Comparison of ENCODE assay signal across 29 mouse cellular contexts in the genomic region with DNA sequence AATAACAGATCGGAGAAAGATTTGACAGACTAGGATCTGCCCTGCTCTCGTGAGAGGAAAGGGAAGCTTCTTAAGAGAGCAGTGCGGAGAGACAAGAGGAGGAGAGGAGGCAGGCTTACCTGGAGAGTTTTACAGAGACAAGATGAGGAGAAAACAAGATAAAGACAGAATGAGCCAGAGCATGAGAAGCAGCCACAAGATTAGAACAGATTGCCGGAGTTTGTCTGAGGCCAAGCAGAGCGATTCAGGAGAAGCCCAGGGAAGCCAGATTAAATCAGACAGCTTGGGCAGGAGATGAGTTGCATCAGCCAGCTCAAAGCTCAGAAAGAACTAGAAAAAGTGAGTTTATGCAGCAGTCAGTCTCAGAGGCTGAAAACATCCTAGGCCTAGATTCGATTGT. TPM values are rescaled to one million over a fixed set of nuclear protein-coding genes. Genes with fewer than 3 reads are reported as not detected.
"Had no signal": no experiment of that assay in that cellular context is flagged by ENCODE, and none has a peak within 500 bp of the region (broad histone marks: within the 10 kb centered on the region; RNA-seq: fewer than 3 reads in every experiment).

No protein-coding gene starts in this region.

- H3K9ac ChIP-seq: heart, embryonic 12.5 days; heart, embryonic 13.5 days; heart, embryonic 15.5 days; hindbrain, embryonic 12.5 days; hindbrain, embryonic 13.5 days; hindbrain, embryonic 14.5 days; hindbrain, embryonic 15.5 days; intestine, embryonic 15.5 days; kidney, embryonic 15.5 days had no signal

- DNase-seq: heart, postnatal 10 days; heart, postnatal 36 days; heart, postnatal 4 days; kidney, adult 11 months; kidney, adult 18-20 months; kidney, adult 9 months; kidney, postnatal 10 days; kidney, postnatal 14 days; kidney, postnatal 4 days; layer of hippocampus, adult 9-11 months; layer of hippocampus, postnatal 36 days had no signal

- H3K27ac ChIP-seq: heart, embryonic 13.5 days; heart, embryonic 15.5 days; hindbrain, embryonic 10.5 days; hindbrain, embryonic 12.5 days; hindbrain, embryonic 13.5 days; hindbrain, embryonic 14.5 days; hindbrain, embryonic 15.5 days; hindbrain, postnatal 0 days; intestine, embryonic 15.5 days; kidney, embryonic 15.5 days; kidney, postnatal 0 days; left cerebral cortex, adult 2 months had no signal

- H3K9me3 ChIP-seq: heart, embryonic 12.5 days; heart, embryonic 13.5 days; heart, embryonic 15.5 days; hindbrain, embryonic 10.5 days; hindbrain, embryonic 12.5 days; hindbrain, embryonic 13.5 days; hindbrain, embryonic 15.5 days; intestine, embryonic 15.5 days; kidney, embryonic 15.5 days had no signal

- ATAC-seq: hindbrain, embryonic 16.5 days; hindbrain, postnatal 0 days; inflammation-experienced regulatory T-cells, adult 6 months; intestine, embryonic 15.5 days; intestine, embryonic 16.5 days; intestine, postnatal 0 days had no signal

- H3K27me3 ChIP-seq: heart, embryonic 12.5 days; heart, embryonic 13.5 days; heart, embryonic 15.5 days; hindbrain, embryonic 12.5 days; hindbrain, embryonic 13.5 days; hindbrain, embryonic 15.5 days; intestine, embryonic 15.5 days; kidney, embryonic 15.5 days had no signal

- H3K4me2 ChIP-seq: heart, embryonic 11.5 days; heart, embryonic 12.5 days; heart, embryonic 13.5 days; heart, embryonic 15.5 days; hindbrain, embryonic 12.5 days; hindbrain, embryonic 13.5 days; hindbrain, embryonic 14.5 days; hindbrain, embryonic 15.5 days; intestine, embryonic 15.5 days; kidney, embryonic 15.5 days had no signal

- H3K4me3 ChIP-seq: heart, embryonic 12.5 days; heart, embryonic 13.5 days; heart, embryonic 15.5 days; hindbrain, embryonic 10.5 days; hindbrain, embryonic 12.5 days; hindbrain, embryonic 13.5 days; hindbrain, embryonic 15.5 days; intestine, embryonic 15.5 days; kidney, embryonic 15.5 days; left cerebral cortex, adult 2 months had no signal

RNA-seq across cellular contexts. Expression of gene Ptk7, which starts 40.4 kb away (rescaled TPM):
- polyA plus RNA-seq: inflammation-experienced regulatory T-cells, adult 6 months had no signal
